Mouse (Mus musculus) neural tube, embryonic 14.5 days (tissue): ENCODE measurements around the gene Klk6. TPM values are rescaled to one million over a fixed set of nuclear protein-coding genes. Genes with fewer than 3 reads are reported as not detected.

Experiments
- ATAC-seq: fragments of 200-750 bp; cut with Nextera tagmentation; 2 replicates; pipeline ENCODE4 v1.8.0; 2017; ENCODE audit warnings: low read depth, mild to moderate bottlenecking, moderate TSS enrichment, moderate library complexity
- H3K27ac ChIP-seq: fragments of 300-500 bp; sonication (generic); 2 replicates; pipeline ENCODE4 v1.5.1; 2014; ENCODE audit warnings: low read depth, mild to moderate bottlenecking, control low read depth, low read length, moderate library complexity, mixed read lengths
- H3K27me3 ChIP-seq: fragments of 300-500 bp; sonication (generic); 2 replicates; pipeline ENCODE4 v1.6.1; 2014; ENCODE audit warnings: low read length; ENCODE audit not compliant: control insufficient read depth, insufficient read depth
- H3K36me3 ChIP-seq: fragments of 300-500 bp; sonication (generic); 2 replicates; pipeline ENCODE4 v1.6.1; 2014; ENCODE audit warnings: low read length, mixed read lengths; ENCODE audit not compliant: control insufficient read depth, insufficient read depth
- H3K4me1 ChIP-seq: fragments of 300-500 bp; sonication (generic); 2 replicates; pipeline ENCODE4 v1.6.1; 2014; ENCODE audit warnings: low read length; ENCODE audit not compliant: control insufficient read depth, insufficient read depth
- H3K4me2 ChIP-seq: fragments of 300-500 bp; sonication (generic); 2 replicates; pipeline ENCODE4 v1.6.1; 2014; ENCODE audit warnings: mild to moderate bottlenecking, low read depth, low read length, control low read depth
- H3K4me3 ChIP-seq: fragments of 300-500 bp; sonication (generic); 2 replicates; pipeline ENCODE4 v1.5.1; 2014; ENCODE audit warnings: low read depth, low read length, control low read depth, mixed read lengths
- H3K9ac ChIP-seq: fragments of 300-500 bp; sonication (generic); replicated peaks from 2 replicates; pipeline ENCODE4 v1.6.1; 2014; ENCODE audit warnings: low read depth, mild to moderate bottlenecking, control low read depth, low read length, mixed read lengths
- H3K9me3 ChIP-seq: fragments of 300-500 bp; sonication (generic); 2 replicates; pipeline ENCODE4 v1.6.1; 2016; ENCODE audit warnings: low read length; ENCODE audit not compliant: control insufficient read depth
- WGBS: fragments of 180-500 bp; shearing (Covaris S2); extraction: QIAGEN DNeasy Blood & Tissue Kit; methylation state at CpG from one replicate; pipeline ENCODE4 v1.1.7; 2014; 5-methylcytosine and 5-hydroxymethylcytosine counted together
- polyA plus RNA-seq: library from polyadenylated mRNA; unstranded; fragments of >200 nt; fragmentation: Nextera tagmentation; extraction: Ambion mirVana; gene quantifications from 2 replicates; pipeline ENCODE4 v1.2.1, GENCODE M21; 2014

The Klk6 gene
- polyA plus RNA-seq: not detected in 2 replicates

DNA sequence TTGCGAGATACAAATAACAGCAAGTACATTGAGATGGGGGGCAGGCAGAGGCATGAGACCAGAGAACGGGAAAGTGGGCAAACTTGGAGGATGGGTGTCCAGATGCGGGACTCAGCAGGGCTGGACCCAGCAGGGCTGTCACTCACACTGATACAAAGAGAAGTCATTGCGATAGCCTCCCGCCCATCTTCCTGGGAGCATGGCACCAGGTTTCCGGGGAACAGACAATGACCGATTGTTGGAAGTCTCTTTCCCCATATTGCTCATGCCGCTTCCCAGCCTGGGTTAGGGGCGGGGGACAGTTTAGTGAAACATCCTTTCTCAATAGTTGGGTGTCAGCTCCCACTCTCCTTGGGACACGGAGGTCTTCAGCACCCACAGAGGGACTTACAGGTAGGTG lies at the start of gene Klk6:
Gene Klk6 (plus strand): TSS at position 301 of the 400 bp plus-strand sequence.
- Histone ChIP-seq H3K4me2 (no peak within 1 kb of the TSS), H3K36me3 (no peaks in the 10 kb centered on the region), H3K4me3 (no peak within 1 kb of the TSS), H3K27me3 (no peaks in the 10 kb centered on the region), H3K9me3 (no peaks in the 10 kb centered on the region), H3K27ac (no peak within 1 kb of the TSS), H3K9ac (no peak within 1 kb of the TSS), H3K4me1 (no peaks in the 10 kb centered on the region)
- 80% methylated on average over 10 of the region's 10 CpGs for WGBS
- ATAC-seq: no peak

DNA sequence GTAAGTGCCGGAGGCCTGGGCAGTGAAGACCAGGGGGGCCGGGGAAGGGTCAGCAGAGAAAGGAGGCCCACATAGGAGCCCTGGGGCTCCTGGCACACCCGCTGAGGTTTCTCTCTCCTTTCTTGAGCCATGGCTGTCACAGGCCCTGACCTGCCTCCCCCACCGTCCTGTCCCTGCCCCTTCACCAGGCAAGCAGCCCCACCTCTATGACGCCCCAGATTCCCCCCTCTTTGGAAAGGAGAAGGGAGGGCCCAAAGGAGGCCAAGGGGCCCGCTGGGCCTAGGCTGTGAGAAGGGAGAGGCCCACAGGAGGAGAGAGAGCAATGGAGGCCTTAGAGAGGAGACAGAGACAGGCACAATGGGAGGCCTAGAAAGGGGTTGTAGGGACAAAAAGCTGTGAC lies 49.5 kb upstream of the Klk6 start:
- no peak for ATAC-seq
- WGBS: 74% methylated on average over 5 of the region's 6 CpGs

DNA sequence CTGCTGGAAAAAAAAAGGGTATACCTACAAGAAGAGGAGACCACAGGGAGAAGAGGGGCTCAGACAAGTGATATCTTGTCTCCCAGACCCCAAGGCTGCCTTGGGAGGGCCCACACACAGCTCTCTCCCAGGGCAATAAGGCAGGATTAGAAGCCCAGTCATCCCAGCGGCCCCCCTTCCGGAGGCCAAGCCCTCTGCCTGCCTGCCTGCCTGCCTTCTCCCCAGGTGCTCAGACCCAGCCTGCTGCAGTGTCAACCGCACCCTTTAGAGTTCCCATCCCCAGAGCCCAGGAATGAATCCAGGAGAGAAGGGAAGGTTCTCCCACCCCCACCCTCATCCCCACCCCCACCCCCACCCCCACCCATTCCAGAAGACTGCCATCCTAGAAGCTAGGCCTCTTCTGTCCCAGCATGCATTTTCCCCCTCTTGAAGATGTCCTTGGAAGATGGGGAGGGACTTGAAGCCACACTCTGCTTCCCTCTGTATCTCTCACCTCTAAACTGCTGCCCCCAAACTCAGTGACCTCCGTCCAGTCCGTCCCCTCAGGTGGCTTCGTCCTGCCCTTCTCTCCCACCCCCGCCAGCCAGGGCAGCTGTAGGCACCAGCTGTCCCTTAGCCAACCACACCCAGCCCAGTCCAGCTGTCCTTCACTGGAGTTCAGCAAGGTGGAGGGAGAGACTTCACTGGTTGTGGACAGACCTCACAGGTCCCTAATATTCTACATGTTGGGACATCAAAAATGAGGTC lies 48.8 kb upstream of the Klk6 start:
- ATAC-seq: no peak
- no peaks in the 10 kb centered on the region for H3K27me3 ChIP-seq

More for the DNA sequence above, 49.5 kb upstream of the Klk6 start:
- no peaks in the 10 kb centered on the region for H3K9me3 ChIP-seq
- no peaks in the 10 kb centered on the region for H3K4me1 ChIP-seq
- H3K36me3 ChIP-seq: no peaks in the 10 kb centered on the region
- H3K4me2 ChIP-seq: no peak overlapping the region
- no peak overlapping the region for H3K27ac ChIP-seq
- H3K9ac ChIP-seq: no peak overlapping the region
- H3K27me3 ChIP-seq: no peaks in the 10 kb centered on the region
- H3K4me3 ChIP-seq: no peak overlapping the region

DNA sequence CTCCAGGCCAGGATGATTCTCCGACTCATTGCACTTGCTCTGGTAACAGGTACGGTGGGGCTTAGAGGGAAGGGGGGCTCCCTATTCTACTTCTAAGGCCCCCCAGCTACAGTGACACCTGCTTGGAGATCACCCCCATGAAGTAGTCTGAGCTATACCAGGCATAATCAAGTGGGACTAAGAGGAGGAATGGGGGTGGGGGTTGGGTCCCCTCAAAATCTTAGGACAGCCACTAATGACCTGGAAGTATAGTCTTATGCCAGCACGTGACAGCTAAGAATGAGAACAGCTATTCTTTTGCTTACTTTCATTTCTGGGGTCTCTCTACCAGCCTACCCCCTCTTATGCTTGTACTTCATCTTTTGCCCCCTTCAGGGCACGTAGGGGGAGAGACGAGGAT lies 47.8 kb upstream of the Klk6 start:
- H3K9me3 ChIP-seq: no peaks in the 10 kb centered on the region
- H3K27me3 ChIP-seq: no peaks in the 10 kb centered on the region
- no peaks in the 10 kb centered on the region for H3K36me3 ChIP-seq
- H3K9ac ChIP-seq: no peak overlapping the region
- no peaks in the 10 kb centered on the region for H3K4me1 ChIP-seq
- no peak overlapping the region for H3K4me2 ChIP-seq
- H3K4me3 ChIP-seq: no peak overlapping the region
- WGBS: 88% methylated on average over 5 of the region's 5 CpGs
- H3K27ac ChIP-seq: no peak overlapping the region
- no peak for ATAC-seq

More for the DNA sequence above, 48.8 kb upstream of the Klk6 start:
- Histone ChIP-seq H3K36me3 (no peaks in the 10 kb centered on the region), H3K27ac (no peak overlapping the region), H3K4me2 (no peak overlapping the region), H3K4me1 (no peaks in the 10 kb centered on the region), H3K9me3 (no peaks in the 10 kb centered on the region), H3K4me3 (no peak overlapping the region), H3K9ac (no peak overlapping the region)
- 66% methylated on average over 7 of the region's 7 CpGs for WGBS

DNA sequence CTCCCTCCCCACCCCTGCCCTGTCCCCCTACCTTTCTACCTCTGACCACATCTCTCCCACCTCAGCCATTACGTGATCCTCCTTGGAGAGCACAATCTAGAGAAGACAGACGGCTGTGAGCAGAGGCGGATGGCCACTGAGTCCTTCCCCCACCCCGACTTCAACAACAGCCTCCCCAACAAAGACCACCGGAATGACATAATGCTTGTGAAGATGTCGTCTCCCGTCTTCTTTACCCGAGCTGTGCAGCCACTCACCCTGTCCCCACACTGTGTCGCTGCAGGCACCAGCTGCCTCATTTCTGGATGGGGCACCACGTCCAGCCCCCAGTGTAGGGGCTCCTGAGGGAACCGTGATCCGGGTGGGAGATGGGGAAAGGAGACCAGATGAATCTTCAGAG lies 46.9 kb upstream of the Klk6 start:
- H3K27ac ChIP-seq: no peak overlapping the region
- H3K4me2 ChIP-seq: no peak overlapping the region
- no peaks in the 10 kb centered on the region for H3K27me3 ChIP-seq
- H3K4me1 ChIP-seq: 0 out of 2 replicates have a peak, but pooled peaks cover 2% of the 10 kb centered on the region
- no peaks in the 10 kb centered on the region for H3K9me3 ChIP-seq
- no peak overlapping the region for H3K4me3 ChIP-seq
- no peak for ATAC-seq
- no peak overlapping the region for H3K9ac ChIP-seq
- H3K36me3 ChIP-seq: no peaks in the 10 kb centered on the region
- 86% methylated on average over 12 of the region's 12 CpGs for WGBS

DNA sequence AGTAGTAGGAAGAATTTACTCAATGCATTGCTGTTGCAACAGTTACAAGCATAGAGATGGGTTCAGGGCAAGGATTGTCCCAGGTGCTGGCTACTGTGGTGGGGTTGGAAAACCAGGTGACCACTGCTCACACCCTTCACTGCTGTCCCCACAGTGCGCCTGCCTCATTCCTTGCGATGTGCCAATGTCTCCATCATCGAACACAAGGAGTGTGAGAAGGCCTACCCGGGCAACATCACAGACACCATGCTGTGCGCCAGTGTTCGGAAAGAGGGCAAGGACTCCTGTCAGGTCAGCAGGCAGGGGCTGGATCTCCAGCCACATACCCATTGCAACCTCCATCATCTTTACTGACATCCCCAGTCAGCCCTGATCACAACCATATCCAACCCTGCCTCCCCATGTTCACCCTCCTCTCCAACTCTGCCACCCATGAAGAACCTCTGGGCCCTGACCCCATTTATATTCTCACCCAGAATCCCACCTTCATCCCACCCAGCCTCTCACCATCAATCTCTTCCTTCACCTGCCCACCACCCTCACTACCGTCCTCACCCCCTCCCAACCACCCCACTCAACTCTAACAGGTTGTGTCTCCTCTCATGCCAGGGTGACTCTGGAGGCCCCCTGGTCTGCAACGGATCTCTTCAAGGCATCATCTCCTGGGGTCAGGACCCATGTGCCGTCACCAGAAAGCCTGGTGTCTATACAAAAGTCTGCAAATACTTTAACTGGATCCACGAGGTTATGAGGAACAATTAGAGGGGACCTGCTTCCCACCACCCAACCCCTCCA lies 45.9 kb upstream of the Klk6 start:
- Histone ChIP-seq H3K9me3 (no peaks in the 10 kb centered on the region), H3K27ac (no peak overlapping the region), H3K4me2 (no peak overlapping the region), H3K4me1 (0 out of 2 replicates have a peak, but pooled peaks cover 6% of the 10 kb centered on the region), H3K4me3 (no peak overlapping the region), H3K9ac (no peak overlapping the region), H3K36me3 (no peaks in the 10 kb centered on the region), H3K27me3 (no peaks in the 10 kb centered on the region)
- 90% methylated on average over 10 of the region's 10 CpGs for WGBS
- ATAC-seq: no peak

DNA sequence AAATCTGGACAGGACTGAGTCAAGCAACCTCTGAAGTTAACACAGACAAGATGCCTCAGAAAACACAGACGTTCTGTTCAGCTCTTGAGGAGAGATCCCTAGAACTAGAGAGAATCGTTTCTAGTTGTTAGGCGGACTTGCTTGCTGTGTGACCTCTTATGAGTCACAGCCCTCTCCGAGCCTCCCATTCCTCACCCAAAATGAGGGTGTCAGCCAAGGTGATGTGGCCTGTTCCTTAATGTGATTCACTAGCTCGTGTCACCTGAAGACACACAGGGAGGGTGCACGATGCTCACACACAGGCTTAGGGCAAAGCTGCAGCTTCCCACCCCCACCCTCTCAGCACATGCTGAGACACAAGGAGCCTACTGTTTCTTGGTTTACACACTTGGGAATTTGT lies 44.1 kb upstream of the Klk6 start:
- WGBS: 77% methylated on average over 6 of the region's 6 CpGs

DNA sequence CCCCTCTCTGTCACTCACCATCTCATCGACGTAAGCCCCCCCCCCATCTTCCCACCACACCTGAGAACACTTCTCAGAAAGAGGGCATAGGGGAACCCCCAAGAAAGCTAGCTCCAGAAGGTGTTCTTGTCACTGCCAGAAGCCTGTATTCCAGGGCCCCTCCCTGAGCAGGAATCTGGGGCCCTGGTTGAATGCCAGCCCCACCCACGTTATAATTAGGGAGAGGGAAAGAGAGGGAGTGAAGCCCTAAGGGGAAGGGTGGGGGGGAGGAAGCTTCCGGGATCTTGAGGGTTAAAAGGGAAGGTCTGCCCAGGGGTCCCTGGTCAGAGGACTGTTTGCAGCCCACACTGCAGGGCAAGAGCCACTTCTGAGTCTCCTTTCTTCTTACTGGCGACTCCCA lies 43.6 kb upstream of the Klk6 start, which contains the start of gene Klk10:
Gene Klk10 (plus strand): TSS at position 290 of the 400 bp plus-strand sequence.
- Histone ChIP-seq H3K4me2 (no peak within 1 kb of the TSS), H3K36me3 (no peaks in the 10 kb centered on the region), H3K27me3 (no peaks in the 10 kb centered on the region), H3K27ac (no peak within 1 kb of the TSS), H3K4me1 (0 out of 2 replicates have a peak, but pooled peaks cover 6% of the 10 kb centered on the region), H3K4me3 (no peak within 1 kb of the TSS), H3K9me3 (no peaks in the 10 kb centered on the region), H3K9ac (no peak within 1 kb of the TSS)
- WGBS: 55% methylated on average over 5 of the region's 5 CpGs
- ATAC-seq: no peak

More for the DNA sequence above, 44.1 kb upstream of the Klk6 start:
- H3K4me2 ChIP-seq: no peak overlapping the region
- H3K9me3 ChIP-seq: no peaks in the 10 kb centered on the region
- H3K9ac ChIP-seq: no peak overlapping the region
- no peak overlapping the region for H3K27ac ChIP-seq
- H3K27me3 ChIP-seq: no peaks in the 10 kb centered on the region
- 0 out of 2 replicates have a peak, but pooled peaks cover 6% of the 10 kb centered on the region for H3K4me1 ChIP-seq
- no peak for ATAC-seq
- H3K4me3 ChIP-seq: no peak overlapping the region
- no peaks in the 10 kb centered on the region for H3K36me3 ChIP-seq

DNA sequence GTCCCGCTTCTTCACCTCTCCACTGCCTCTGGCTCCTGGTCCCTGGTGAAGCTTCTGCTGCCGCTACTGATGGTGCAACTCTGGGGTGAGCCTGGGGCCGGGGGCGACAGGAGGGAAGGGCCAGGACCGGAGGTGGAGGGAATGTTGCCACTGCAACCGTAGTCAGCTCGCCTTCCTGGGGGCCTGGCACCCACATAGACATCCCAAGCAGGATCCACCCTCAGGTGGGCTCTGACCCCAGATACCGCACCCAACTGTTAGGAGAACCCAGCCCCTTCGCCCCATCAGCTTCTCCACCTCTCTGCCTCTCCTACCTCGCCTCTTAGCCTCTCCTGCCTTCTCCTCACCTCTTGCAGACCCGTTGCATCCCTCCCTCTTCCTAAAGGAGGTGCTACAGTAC lies 42.8 kb upstream of the Klk6 start:
- 84% methylated on average over 11 of the region's 11 CpGs for WGBS
- no peaks in the 10 kb centered on the region for H3K27me3 ChIP-seq
- no peak overlapping the region for H3K27ac ChIP-seq
- no peaks in the 10 kb centered on the region for H3K9me3 ChIP-seq
- H3K4me2 ChIP-seq: no peak overlapping the region
- H3K4me1 ChIP-seq: 0 out of 2 replicates have a peak, but pooled peaks cover 6% of the 10 kb centered on the region
- no peak overlapping the region for H3K9ac ChIP-seq
- ATAC-seq: no peak
- H3K4me3 ChIP-seq: no peak overlapping the region
- H3K36me3 ChIP-seq: no peaks in the 10 kb centered on the region
